Mouse (Mus musculus): Measurements from ENCODE around the gene Ttll5. TPM values are rescaled to one million over a fixed set of nuclear protein-coding genes. Genes with fewer than 3 reads are reported as not detected.

Gene Ttll5
- total and polyA plus RNA-seq, 3 experiments = 7.4 to 18.5 TPM; not detected in 1

GRCm38 (mm10) chr12:85986540-85987443, 162.3 kb downstream of the Ttll5 start:
- TF ChIP-seq NELFE (IDR thresholded peaks at IDR 0.05; ENCODE audit: low read depth, low read length) = no peak
- no peak for TF ChIP-seq UBTF (IDR thresholded peaks at IDR 0.05; ENCODE audit: borderline replicate concordance, insufficient read depth, low read depth, low read length)
- TF ChIP-seq CTCF (IDR thresholded peaks at IDR 0.05 in 2 of 3, conservative IDR thresholded peaks at IDR 0.05 in 1 of 3; ENCODE audit: control insufficient read depth in 1 of 3, insufficient read depth in 1 of 3, low read depth in 2 of 3, low read length in 3 of 3, poor library complexity in 1 of 3, severe bottlenecking in 1 of 3) = no peak
- TF ChIP-seq SIN3A (IDR thresholded peaks at IDR 0.05; ENCODE audit: low read length) = no peak
- no peak for TF ChIP-seq MXI1 (IDR thresholded peaks at IDR 0.05; ENCODE audit: low read depth, low read length)
- TF ChIP-seq ETS1 (IDR thresholded peaks at IDR 0.05; ENCODE audit: low read depth, low read length) = no peak
- no peak for TF ChIP-seq MAFK (IDR thresholded peaks at IDR 0.05; ENCODE audit: borderline replicate concordance, low read depth, low read length)
- TF ChIP-seq KAT2A (conservative IDR thresholded peaks at IDR 0.05; ENCODE audit: low read depth, low read length) = no peak
- no peak for TF ChIP-seq E2F4 (IDR thresholded peaks at IDR 0.05; ENCODE audit: borderline replicate concordance, low read depth, low read length)
- no peak for TF ChIP-seq ZMIZ1 (IDR thresholded peaks at IDR 0.05; ENCODE audit: low read depth, low read length)
- no peak for TF ChIP-seq JUND (IDR thresholded peaks at IDR 0.05; ENCODE audit: low read depth, low read length)
- TF ChIP-seq TCF12 (IDR thresholded peaks at IDR 0.05; ENCODE audit: low read depth, low read length) = no peak

DNA sequence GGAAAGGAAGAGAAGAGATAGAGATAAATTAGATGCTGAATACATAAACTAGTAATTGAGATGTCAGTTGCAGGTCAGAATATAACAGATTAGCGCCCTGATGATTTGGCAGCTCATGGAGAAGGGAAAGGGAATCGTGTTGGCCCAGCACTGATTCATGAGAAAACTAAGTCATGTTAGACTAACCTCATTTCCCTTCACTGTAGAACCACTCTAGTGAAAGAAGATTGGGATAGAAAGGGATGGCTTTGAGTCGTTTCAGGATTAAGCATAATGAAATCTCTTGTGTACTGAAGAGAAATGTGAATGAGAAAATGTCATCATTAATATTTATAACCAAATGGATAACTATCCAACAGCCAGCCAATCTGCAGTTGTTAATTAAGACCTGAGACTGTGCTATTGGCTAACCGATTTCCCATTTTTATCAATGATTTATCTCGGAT, 163.0 kb downstream of the Ttll5 start:
- H3K9ac ChIP-seq (ENCODE audit: control insufficient read depth, low read depth, low read length, poor library complexity, severe bottlenecking) = no peak overlapping the region
- H3K4me3 ChIP-seq (ENCODE audit: control insufficient read depth in 1 of 2, insufficient read depth in 1 of 2, low read depth in 2 of 2, low read length in 2 of 2) = no peak overlapping the region
- no peaks in the 10 kb centered on the region for H3K79me2 ChIP-seq (ENCODE audit: control insufficient read depth, insufficient read depth, low read length, poor library complexity)
- H3K9me3 ChIP-seq (replicated peaks; ENCODE audit: insufficient read depth, low read length) = no peaks in the 10 kb centered on the region
- no peaks in the 10 kb centered on the region for H3K4me1 ChIP-seq (ENCODE audit: control insufficient read depth in 1 of 2, insufficient read depth in 2 of 2, low read length in 2 of 2)
- no peak overlapping the region for H3K27ac ChIP-seq (ENCODE audit: control insufficient read depth, low read depth, low read length)
- H3K36me3 ChIP-seq (ENCODE audit: control insufficient read depth in 1 of 2, insufficient read depth in 2 of 2, low read length in 2 of 2) = no peaks in the 10 kb centered on the region
- TF ChIP-seq RAD21 (IDR thresholded peaks at IDR 0.05; ENCODE audit: low read depth, low read length) (no peak), GABPA (IDR thresholded peaks at IDR 0.05; ENCODE audit: low read depth, low read length) (no peak), POLR2AphosphoS2 (IDR thresholded peaks at IDR 0.05; ENCODE audit: low read length) (no peak), JUND (IDR thresholded peaks at IDR 0.05; ENCODE audit: low read depth, low read length) (no peak), TCF12 (IDR thresholded peaks at IDR 0.05; ENCODE audit: low read depth, low read length) (no peak), MYC (IDR thresholded peaks at IDR 0.05; ENCODE audit: low read depth, low read length) (no peak), KAT2A (conservative IDR thresholded peaks at IDR 0.05; ENCODE audit: low read depth, low read length) (no peak), EP300 (IDR thresholded peaks at IDR 0.05; ENCODE audit: low read depth in 1 of 2, low read length in 2 of 2) (no peak), GATA1 (IDR thresholded peaks at IDR 0.05; ENCODE audit: low read depth, low read length) (no peak), E2F4 (IDR thresholded peaks at IDR 0.05; ENCODE audit: borderline replicate concordance, low read depth, low read length) (no peak), CHD2 (IDR thresholded peaks at IDR 0.05; ENCODE audit: low read length) (no peak), BHLHE40 (IDR thresholded peaks at IDR 0.05; ENCODE audit: borderline replicate concordance, low read depth, low read length) (no peak), ZKSCAN1 (IDR thresholded peaks at IDR 0.05; ENCODE audit: low read depth, low read length) (no peak), POLR2A (IDR thresholded peaks at IDR 0.05; ENCODE audit: control insufficient read depth in 1 of 2, insufficient read depth in 1 of 2, low read depth in 1 of 2, low read length in 2 of 2, poor library complexity in 1 of 2) (no peak), MAX (IDR thresholded peaks at IDR 0.05; ENCODE audit: low read length) (no peak), USF1 (IDR thresholded peaks at IDR 0.05; ENCODE audit: low read depth, low read length) (no peak), MYB (IDR thresholded peaks at IDR 0.05; ENCODE audit: low read depth, low read length) (no peak), SIN3A (IDR thresholded peaks at IDR 0.05; ENCODE audit: low read length) (no peak), CTCF (IDR thresholded peaks at IDR 0.05 in 2 of 3, conservative IDR thresholded peaks at IDR 0.05 in 1 of 3; ENCODE audit: control insufficient read depth in 1 of 3, insufficient read depth in 1 of 3, low read depth in 2 of 3, low read length in 3 of 3, poor library complexity in 1 of 3, severe bottlenecking in 1 of 3) (no peak)
- no peaks in the 10 kb centered on the region for H3K27me3 ChIP-seq (ENCODE audit: control insufficient read depth in 1 of 2, insufficient read depth in 2 of 2, low read length in 2 of 2)
- DNase-seq (ENCODE audit: low read depth, low spot score) = no peak

More at GRCm38 (mm10) chr12:85986540-85987443, 162.3 kb downstream of the Ttll5 start:
- no peaks in the 10 kb centered on the region for H3K4me1 ChIP-seq (ENCODE audit: control insufficient read depth in 1 of 2, insufficient read depth in 2 of 2, low read length in 2 of 2)
- H3K79me2 ChIP-seq (ENCODE audit: control insufficient read depth, insufficient read depth, low read length, poor library complexity) = no peaks in the 10 kb centered on the region
- no peak for DNase-seq (ENCODE audit: low read depth, low spot score)
- H3K27ac ChIP-seq (ENCODE audit: control insufficient read depth, low read depth, low read length) = no peak overlapping the region
- H3K9ac ChIP-seq (ENCODE audit: control insufficient read depth, low read depth, low read length, poor library complexity, severe bottlenecking) = no peak overlapping the region
- no peaks in the 10 kb centered on the region for H3K9me3 ChIP-seq (replicated peaks; ENCODE audit: insufficient read depth, low read length)
- H3K4me3 ChIP-seq (ENCODE audit: control insufficient read depth in 1 of 2, insufficient read depth in 1 of 2, low read depth in 2 of 2, low read length in 2 of 2) = no peak overlapping the region
- H3K27me3 ChIP-seq (ENCODE audit: control insufficient read depth in 1 of 2, insufficient read depth in 2 of 2, low read length in 2 of 2) = no peaks in the 10 kb centered on the region
- H3K36me3 ChIP-seq (ENCODE audit: control insufficient read depth in 1 of 2, insufficient read depth in 2 of 2, low read length in 2 of 2) = no peaks in the 10 kb centered on the region
